7 mouse cellular contexts compared by ENCODE assay signal in genomic region chr10:88356983-88357559, GRCm38 (mm10). TPM values are rescaled to one million over a fixed set of nuclear protein-coding genes. Genes with fewer than 3 reads are reported as not detected.
DNase-seq lines count a peak whose midpoint lies in the region; ATAC-seq and TF ChIP-seq lines count a peak whose summit lies in the region.

No protein-coding gene starts in this region.

- H3K4me2 ChIP-seq in limb, embryonic 15.5 days, result peak overlapping the region; percentile 88
- peak overlapping the region; percentile 86 for H3K4me2 ChIP-seq in midbrain, embryonic 16.5 days (ENCODE audit: low read length)

- 2% methylated on average over 47 of the region's 47 CpGs for WGBS in limb, embryonic 15.5 days
- WGBS in midbrain, embryonic 16.5 days, result 3% methylated on average over 42 of the region's 47 CpGs
- WGBS in spleen, adult 2 months, result 3% methylated on average over 35 of the region's 47 CpGs

- H3K27ac ChIP-seq in limb, embryonic 15.5 days, result no peak overlapping the region
- no peak overlapping the region for H3K27ac ChIP-seq in midbrain, embryonic 16.5 days (ENCODE audit: low read length)
- peak overlapping the region; percentile 14; the same call in 1 of the 2 replicates for H3K27ac ChIP-seq in spleen, adult 2 months (ENCODE audit: insufficient read depth, low read length)

- H3K9ac ChIP-seq in limb, embryonic 15.5 days, result peak overlapping the region; percentile 44
- peak overlapping the region; percentile 63 for H3K9ac ChIP-seq in midbrain, embryonic 16.5 days (ENCODE audit: low read depth, low read length)

- peaks cover 6% of the 10 kb centered on the region for H3K4me1 ChIP-seq in limb, embryonic 15.5 days
- H3K4me1 ChIP-seq in midbrain, embryonic 16.5 days (ENCODE audit: control insufficient read depth, insufficient read depth, low read length), result peaks cover 5% of the 10 kb centered on the region
- peaks cover 6% of the 10 kb centered on the region; the same call in 1 of the 2 replicates for H3K4me1 ChIP-seq in spleen, adult 2 months (ENCODE audit: control insufficient read depth, insufficient read depth, insufficient read length)

- no peaks in the 10 kb centered on the region for H3K9me3 ChIP-seq in limb, embryonic 15.5 days
- no peaks in the 10 kb centered on the region for H3K9me3 ChIP-seq in midbrain, embryonic 16.5 days (replicated peaks; ENCODE audit: control insufficient read depth, low read length, poor library complexity, severe bottlenecking)

- peak; percentile 76 for ATAC-seq in activated CD4-positive, CD25-positive, alpha-beta regulatory T cell, adult 4 months
- 0 out of 2 replicates have a peak, but pooled peaks have one; percentile 19 for ATAC-seq in limb, embryonic 15.5 days (ENCODE audit: insufficient number of reproducible peaks, low FRiP score, low TSS enrichment, low read depth)
- peak; percentile 81 for ATAC-seq in midbrain, embryonic 16.5 days

- no peaks in the 10 kb centered on the region for H3K36me3 ChIP-seq in limb, embryonic 15.5 days
- no peaks in the 10 kb centered on the region for H3K36me3 ChIP-seq in midbrain, embryonic 16.5 days (ENCODE audit: control insufficient read depth, insufficient read depth, low read length)
- no peaks in the 10 kb centered on the region for H3K36me3 ChIP-seq in spleen, adult 2 months (ENCODE audit: control insufficient read depth, insufficient read depth, low read length)

- TF ChIP-seq CTCF in spleen, adult 2 months (IDR thresholded peaks at IDR 0.05; ENCODE audit: extremely low read depth, insufficient read depth, insufficient read length, insufficient replicate concordance), result no peak

- peak overlapping the region; percentile 54 for H3K4me3 ChIP-seq in limb, embryonic 15.5 days
- H3K4me3 ChIP-seq in midbrain, embryonic 16.5 days (ENCODE audit: low read depth, low read length), result peak overlapping the region; percentile 58
- H3K4me3 ChIP-seq in spleen, adult 2 months (ENCODE audit: extremely low read depth, insufficient read depth, insufficient read length), result peak overlapping the region; percentile 68

- DNase-seq in embryo, embryonic 9.5 days (ENCODE audit: extremely low spot score), result peak; percentile 53
- peak; percentile 73 to 83 for DNase-seq in heart, adult 9 months (ENCODE audit: low spot score in 2 of 2)
- DNase-seq in kidney, adult 8-10 months, result peak; percentile 59 to 60
- peak; percentile 34 to 62 for DNase-seq in spleen, adult 2 months (ENCODE audit: low read depth in 1 of 2, low spot score in 2 of 2)

- 0 out of 2 replicates have a peak, but pooled peaks cover 3% of the 10 kb centered on the region for H3K27me3 ChIP-seq in limb, embryonic 15.5 days
- H3K27me3 ChIP-seq in midbrain, embryonic 16.5 days (ENCODE audit: control insufficient read depth, insufficient read depth, low read depth, low read length), result peaks cover 3% of the 10 kb centered on the region
- H3K27me3 ChIP-seq in spleen, adult 2 months (ENCODE audit: control insufficient read depth, insufficient read depth, low read length), result no peaks in the 10 kb centered on the region

- no peak for TF ChIP-seq POLR2A in spleen, adult 2 months (IDR thresholded peaks at IDR 0.05; ENCODE audit: low read depth, low read length)

RNA-seq across cellular contexts. Expression of gene Dram1, which starts 21.8 kb away (rescaled TPM):
- under 1 TPM in 1 of 2 experiments, not detected in 1; 0.33 TPM for polyA plus RNA-seq in activated CD4-positive, CD25-positive, alpha-beta regulatory T cell, adult 4 months (2017; shearing (Covaris generic))
- polyA plus RNA-seq in limb, embryonic 15.5 days (2015; fragmentation: Nextera tagmentation; extraction: Ambion mirVana), result 1.5 and 2.5 TPM in 2 replicates
- 0.57 and 0.80 TPM in 2 replicates for polyA plus RNA-seq in midbrain, embryonic 16.5 days (2015; fragmentation: Nextera tagmentation; extraction: Ambion mirVana)
- 13.1 and 20.7 TPM in 2 replicates for polyA plus RNA-seq in spleen, adult 2 months (2012; rRNA removed)

RNA-seq across cellular contexts. Expression of gene Gnptab, which starts 21.9 kb away (rescaled TPM):
- 1 to 10 TPM; 3.4 to 4.8 TPM for polyA plus RNA-seq in activated CD4-positive, CD25-positive, alpha-beta regulatory T cell, adult 4 months (2017; shearing (Covaris generic))
- polyA plus RNA-seq in limb, embryonic 15.5 days (2015; fragmentation: Nextera tagmentation; extraction: Ambion mirVana), result 8.6 and 9.1 TPM in 2 replicates
- 23.2 and 25.9 TPM in 2 replicates for polyA plus RNA-seq in midbrain, embryonic 16.5 days (2015; fragmentation: Nextera tagmentation; extraction: Ambion mirVana)
- 6.8 and 8.3 TPM in 2 replicates for polyA plus RNA-seq in spleen, adult 2 months (2012; rRNA removed)

Comparison
In these comparisons a context has a peak if more than half of its experiments do, and no peak if none do; other contexts are left out.
1. ATAC-seq: peak in every context shown above with its lines; median percentile 81 in midbrain, embryonic 16.5 days; 76 in activated CD4-positive, CD25-positive, alpha-beta regulatory T cell, adult 4 months; 19 in limb, embryonic 15.5 days.